In the genomic region with DNA sequence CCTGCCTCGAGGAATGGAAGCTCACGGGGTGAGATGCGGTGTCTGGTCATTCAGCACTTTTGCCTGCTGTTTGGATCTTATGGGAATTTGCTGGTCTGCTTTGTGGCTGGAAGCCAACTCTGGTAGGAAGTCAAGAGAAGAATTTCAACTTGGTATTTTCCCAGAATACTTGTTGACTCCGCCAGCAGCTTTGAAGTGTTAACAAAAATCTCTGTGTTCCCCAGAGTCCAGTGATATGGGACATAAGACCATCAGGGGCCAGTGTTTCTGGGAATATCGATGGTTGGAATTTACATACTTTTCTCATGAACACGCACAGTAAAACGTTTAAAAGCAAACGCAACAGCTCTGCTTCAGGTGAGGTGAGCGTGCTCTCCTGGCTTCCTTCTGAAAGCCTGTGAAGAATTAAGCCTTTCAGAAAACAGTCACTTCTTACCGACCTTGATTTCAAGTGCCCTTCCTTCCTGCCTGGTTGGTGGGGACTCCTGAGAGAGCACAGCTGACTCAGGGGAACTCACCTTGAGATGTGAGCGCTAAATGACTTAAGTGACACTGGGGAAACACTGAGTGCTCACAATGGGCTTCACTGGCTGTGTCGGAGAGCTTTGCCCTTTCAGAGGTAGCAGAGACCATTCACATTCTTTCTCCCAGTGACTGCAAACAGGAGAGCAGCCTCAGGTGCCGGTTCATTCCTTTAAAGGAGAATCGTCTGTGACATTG, we compare ENCODE assay signal across 14 mouse cellular contexts.
A peak's percentile ranks its signal among the peaks of the same experiment; 100 is the strongest.
DNase-seq lines count a peak whose midpoint lies in the region; ATAC-seq and TF ChIP-seq lines count a peak whose summit lies in the region.
"Had no signal": no experiment of that assay in that cellular context is flagged by ENCODE, and none has a peak within 500 bp of the region (broad histone marks: within the 10 kb centered on the region; RNA-seq: fewer than 3 reads in every experiment).

No protein-coding gene starts in this region.

- ATAC-seq in embryonic facial prominence, embryonic 14.5 days (ENCODE audit: low read depth): no peak
- no peak for ATAC-seq in intestine, embryonic 14.5 days (replicated peaks; ENCODE audit: low FRiP score, low TSS enrichment, low read depth)
- no peak for ATAC-seq in intestine, embryonic 15.5 days
- ATAC-seq in lung, postnatal 0 days: peak; percentile 56
- ATAC-seq in midbrain, postnatal 0 days (ENCODE audit: low FRiP score): no peak
- ATAC-seq: liver, postnatal 0 days had no signal

- H3K4me1 ChIP-seq in embryonic facial prominence, embryonic 14.5 days (ENCODE audit: control insufficient read depth, insufficient read depth, low read length): 0 out of 2 replicates have a peak, but pooled peaks cover 9% of the 10 kb centered on the region
- H3K4me1 ChIP-seq in embryonic facial prominence, embryonic 10.5 days: peaks cover 13% of the 10 kb centered on the region
- 0 out of 2 replicates have a peak, but pooled peaks cover 13% of the 10 kb centered on the region for H3K4me1 ChIP-seq in intestine, embryonic 14.5 days (replicated peaks; ENCODE audit: control insufficient read depth, insufficient read depth, low read length)
- H3K4me1 ChIP-seq in intestine, embryonic 15.5 days (replicated peaks): peaks cover 3% of the 10 kb centered on the region
- peaks cover 10% of the 10 kb centered on the region; the same call in 1 of the 2 replicates for H3K4me1 ChIP-seq in lung, postnatal 0 days (ENCODE audit: insufficient read depth, low read depth, low read length)
- H3K4me1 ChIP-seq in lung, adult 2 months (ENCODE audit: control insufficient read depth, insufficient read depth, low read length): peaks cover 3% of the 10 kb centered on the region; the same call in 1 of the 2 replicates
- no peaks in the 10 kb centered on the region for H3K4me1 ChIP-seq in midbrain, postnatal 0 days (ENCODE audit: insufficient read depth, low read length)
- H3K4me1 ChIP-seq: midbrain, embryonic 12.5 days had no signal

- WGBS in embryonic facial prominence, embryonic 14.5 days: 47% methylated on average over 14 of the region's 14 CpGs
- 70% methylated on average over 14 of the region's 14 CpGs for WGBS in embryonic facial prominence, embryonic 10.5 days
- WGBS in intestine, embryonic 14.5 days: 43% methylated on average over 14 of the region's 14 CpGs
- 39% methylated on average over 14 of the region's 14 CpGs for WGBS in intestine, embryonic 15.5 days
- 34% methylated on average over 14 of the region's 14 CpGs for WGBS in lung, postnatal 0 days
- WGBS in lung, adult 2 months: 41% methylated on average over 14 of the region's 14 CpGs
- WGBS in midbrain, postnatal 0 days: 72% methylated on average over 14 of the region's 14 CpGs

- 0 out of 2 replicates have a peak, but pooled peaks cover 1% of the 10 kb centered on the region for H3K36me3 ChIP-seq in embryonic facial prominence, embryonic 14.5 days (ENCODE audit: control insufficient read depth, insufficient read depth, low read length)
- H3K36me3 ChIP-seq in embryonic facial prominence, embryonic 10.5 days (replicated peaks): peaks cover 7% of the 10 kb centered on the region; the same call in 1 of the 2 replicates
- H3K36me3 ChIP-seq in intestine, embryonic 14.5 days (ENCODE audit: control insufficient read depth, insufficient read depth, low read length): peaks cover 31% of the 10 kb centered on the region
- 0 out of 2 replicates have a peak, but pooled peaks cover 8% of the 10 kb centered on the region for H3K36me3 ChIP-seq in intestine, embryonic 15.5 days
- no peaks in the 10 kb centered on the region for H3K36me3 ChIP-seq in lung, postnatal 0 days (ENCODE audit: insufficient read depth, low read length)
- no peaks in the 10 kb centered on the region for H3K36me3 ChIP-seq in midbrain, postnatal 0 days (ENCODE audit: insufficient read depth, low read length)
- H3K36me3 ChIP-seq: midbrain, embryonic 12.5 days had no signal

- TF ChIP-seq POLR2A in lung, adult 2 months (IDR thresholded peaks at IDR 0.05; ENCODE audit: borderline replicate concordance, extremely low read depth, low read depth, low read length): no peak

- TF ChIP-seq CTCF in lung, postnatal 0 days (IDR thresholded peaks at IDR 0.05): no peak
- no peak for TF ChIP-seq CTCF in lung, adult 2 months (IDR thresholded peaks at IDR 0.05; ENCODE audit: insufficient read depth, low read length)
- no peak for TF ChIP-seq CTCF in midbrain, postnatal 0 days (IDR thresholded peaks at IDR 0.05)

- H3K27ac ChIP-seq in embryonic facial prominence, embryonic 14.5 days (replicated peaks; ENCODE audit: low read depth, low read length): no peak overlapping the region
- no peak overlapping the region for H3K27ac ChIP-seq in embryonic facial prominence, embryonic 10.5 days (replicated peaks)
- peak overlapping the region; percentile 5; the same call in 1 of the 2 replicates for H3K27ac ChIP-seq in intestine, embryonic 14.5 days (ENCODE audit: low read depth)
- H3K27ac ChIP-seq in intestine, embryonic 15.5 days: no peak overlapping the region
- no peak overlapping the region; the same call in 1 of the 2 replicates for H3K27ac ChIP-seq in lung, postnatal 0 days (ENCODE audit: low read length)
- H3K27ac ChIP-seq in midbrain, postnatal 0 days (ENCODE audit: low read depth, low read length): no peak overlapping the region
- H3K27ac ChIP-seq: midbrain, embryonic 12.5 days had no signal

- no peak overlapping the region for H3K4me2 ChIP-seq in embryonic facial prominence, embryonic 14.5 days (ENCODE audit: low read depth, low read length)
- no peak overlapping the region for H3K4me2 ChIP-seq in intestine, embryonic 14.5 days (ENCODE audit: low read length)
- no peak overlapping the region; the same call in 1 of the 2 replicates for H3K4me2 ChIP-seq in intestine, embryonic 15.5 days (replicated peaks)
- peak overlapping the region; percentile 34 for H3K4me2 ChIP-seq in lung, postnatal 0 days (replicated peaks; ENCODE audit: low read depth, low read length)
- no peak overlapping the region for H3K4me2 ChIP-seq in midbrain, postnatal 0 days (ENCODE audit: low read depth, low read length, poor library complexity, severe bottlenecking)
- H3K4me2 ChIP-seq: midbrain, embryonic 12.5 days had no signal

- peak; percentile 52; the same call in 1 of the 2 replicates for TF ChIP-seq EP300 in lung, postnatal 0 days (IDR thresholded peaks at IDR 0.05)

- H3K4me3 ChIP-seq in embryonic facial prominence, embryonic 14.5 days (ENCODE audit: low read depth, low read length): no peak overlapping the region
- no peak overlapping the region for H3K4me3 ChIP-seq in embryonic facial prominence, embryonic 10.5 days
- no peak overlapping the region for H3K4me3 ChIP-seq in intestine, embryonic 14.5 days (ENCODE audit: low read depth, low read length)
- no peak overlapping the region for H3K4me3 ChIP-seq in intestine, embryonic 15.5 days (replicated peaks)
- H3K4me3 ChIP-seq in lung, postnatal 0 days (ENCODE audit: low read depth, low read length): peak overlapping the region; percentile 4; the same call in 1 of the 2 replicates
- no peak overlapping the region for H3K4me3 ChIP-seq in lung, adult 2 months (replicated peaks; ENCODE audit: extremely low read depth, low read depth, low read length)
- no peak overlapping the region for H3K4me3 ChIP-seq in midbrain, postnatal 0 days (ENCODE audit: low read depth, low read length)
- H3K4me3 ChIP-seq: midbrain, embryonic 12.5 days had no signal

- no peaks in the 10 kb centered on the region for H3K9me3 ChIP-seq in embryonic facial prominence, embryonic 14.5 days (ENCODE audit: control insufficient read depth, low read length)
- 0 out of 2 replicates have a peak, but pooled peaks cover 2% of the 10 kb centered on the region for H3K9me3 ChIP-seq in embryonic facial prominence, embryonic 10.5 days
- no peaks in the 10 kb centered on the region for H3K9me3 ChIP-seq in intestine, embryonic 14.5 days (ENCODE audit: control insufficient read depth, low read length)
- H3K9me3 ChIP-seq in intestine, embryonic 15.5 days: no peaks in the 10 kb centered on the region
- H3K9me3 ChIP-seq in lung, postnatal 0 days (ENCODE audit: low read length): no peaks in the 10 kb centered on the region
- H3K9me3 ChIP-seq in midbrain, postnatal 0 days (ENCODE audit: low read length): no peaks in the 10 kb centered on the region
- H3K9me3 ChIP-seq: midbrain, embryonic 12.5 days had no signal

- DNase-seq in embryonic facial prominence, embryonic 14.5 days (ENCODE audit: low spot score): peak; percentile 45
- no peak for DNase-seq in embryonic facial prominence, embryonic 10.5 days (ENCODE audit: low spot score)
- DNase-seq in intestine, embryonic 14.5 days (ENCODE audit: low spot score): no peak
- peak; percentile 57 for DNase-seq in lung, postnatal 0 days (ENCODE audit: low spot score)
- DNase-seq in lung, adult 2 months: no peak
- DNase-seq in midbrain, postnatal 0 days (ENCODE audit: low spot score): no peak
- DNase-seq in right cerebral cortex, postnatal 25 days: no peak
- DNase-seq: B cell, adult 2 months; cerebellum, adult 8-10 months; embryo, embryonic 11 days; layer of hippocampus, adult 9-11 months; liver, postnatal 0 days had no signal

- no peak overlapping the region for H3K9ac ChIP-seq in embryonic facial prominence, embryonic 14.5 days (ENCODE audit: low read depth, low read length)
- H3K9ac ChIP-seq in intestine, embryonic 14.5 days (ENCODE audit: low read length): no peak overlapping the region
- no peak overlapping the region for H3K9ac ChIP-seq in intestine, embryonic 15.5 days
- no peak overlapping the region for H3K9ac ChIP-seq in lung, postnatal 0 days (replicated peaks; ENCODE audit: low read depth)
- no peak overlapping the region for H3K9ac ChIP-seq in midbrain, postnatal 0 days (replicated peaks; ENCODE audit: low read length, poor library complexity, severe bottlenecking)
- H3K9ac ChIP-seq: liver, postnatal 0 days; midbrain, embryonic 12.5 days had no signal

- no peaks in the 10 kb centered on the region for H3K27me3 ChIP-seq in embryonic facial prominence, embryonic 14.5 days (replicated peaks; ENCODE audit: control insufficient read depth, insufficient read depth, low read length)
- H3K27me3 ChIP-seq in embryonic facial prominence, embryonic 10.5 days (replicated peaks; ENCODE audit: low read depth, poor library complexity, severe bottlenecking): no peaks in the 10 kb centered on the region
- H3K27me3 ChIP-seq in intestine, embryonic 14.5 days (replicated peaks; ENCODE audit: control insufficient read depth, insufficient read depth, low read length): no peaks in the 10 kb centered on the region
- H3K27me3 ChIP-seq in intestine, embryonic 15.5 days (replicated peaks): no peaks in the 10 kb centered on the region
- no peaks in the 10 kb centered on the region for H3K27me3 ChIP-seq in lung, postnatal 0 days (replicated peaks; ENCODE audit: insufficient read depth, low read length)
- H3K27me3 ChIP-seq in midbrain, postnatal 0 days (ENCODE audit: insufficient read depth, low read length): no peaks in the 10 kb centered on the region
- H3K27me3 ChIP-seq: midbrain, embryonic 12.5 days had no signal

Comparison
In these comparisons a context has a peak if more than half of its experiments do, and no peak if none do; other contexts are left out.
1. DNase-seq: peak in embryonic facial prominence, embryonic 14.5 days (single experiment) and lung, postnatal 0 days (single experiment); none in embryonic facial prominence, embryonic 10.5 days (single experiment), intestine, embryonic 14.5 days (single experiment), lung, adult 2 months (single experiment), midbrain, postnatal 0 days (single experiment) and right cerebral cortex, postnatal 25 days (single experiment).